Mouse (Mus musculus): ENCODE data around the gene Clasrp. TPM values are rescaled to one million over a fixed set of nuclear protein-coding genes. Genes with fewer than 3 reads are reported as not detected.
"Not testable (repeated sequence)": the region's sequence is repeated elsewhere in the genome, so short reads cannot be mapped to it uniquely, and the experiment has no call there.

The Clasrp gene
- total and polyA plus RNA-seq, 2 experiments from 2014 or later, result 74.7 to 97.4 TPM

GRCm38 (mm10) chr7:19619004-19619801 is 14.9 kb upstream of the Clasrp start:
- 4% methylated on average over 35 of the region's 35 CpGs for WGBS
- Histone ChIP-seq H3K4me3 (ENCODE audit: low read depth, low read length) (peak overlapping the region; percentile 28), H3K4me1 (ENCODE audit: insufficient read depth, low read length) (no peaks in the 10 kb centered on the region), H3K9me3 (ENCODE audit: low read length) (no peaks in the 10 kb centered on the region), H3K9ac (replicated peaks; ENCODE audit: low read length, poor library complexity, severe bottlenecking) (peak overlapping the region; percentile 36), H3K27me3 (ENCODE audit: insufficient read depth, low read length) (no peaks in the 10 kb centered on the region; the same call in 1 of the 2 replicates), H3K36me3 (ENCODE audit: insufficient read depth, low read length) (0 out of 2 replicates have a peak, but pooled peaks cover 4% of the 10 kb centered on the region), H3K4me2 (ENCODE audit: low read depth, low read length, poor library complexity, severe bottlenecking) (peak overlapping the region; percentile 42), H3K27ac (ENCODE audit: low read depth, low read length) (0 out of 2 replicates have a peak overlapping the region, but pooled peaks have one; percentile 38)
- DNase-seq (ENCODE audit: low spot score) (peak; percentile 89), ATAC-seq (ENCODE audit: low FRiP score) (peak; percentile 73)
- TF ChIP-seq CTCF (IDR thresholded peaks at IDR 0.05), result peak; percentile 92

- no peak for TF ChIP-seq CTCF (IDR thresholded peaks at IDR 0.05)
- no peak for ATAC-seq (ENCODE audit: low FRiP score)
- Histone ChIP-seq H3K9me3 (ENCODE audit: low read length) (no peaks in the 10 kb centered on the region), H3K4me2 (ENCODE audit: low read depth, low read length, poor library complexity, severe bottlenecking) (no peak overlapping the region), H3K9ac (replicated peaks; ENCODE audit: low read length, poor library complexity, severe bottlenecking) (no peak overlapping the region), H3K27ac (ENCODE audit: low read depth, low read length) (no peak overlapping the region), H3K4me3 (ENCODE audit: low read depth, low read length) (no peak overlapping the region), H3K27me3 (ENCODE audit: insufficient read depth, low read length) (no peaks in the 10 kb centered on the region; the same call in 1 of the 2 replicates), H3K36me3 (ENCODE audit: insufficient read depth, low read length) (peaks cover 9% of the 10 kb centered on the region; the same call in 1 of the 2 replicates), H3K4me1 (ENCODE audit: insufficient read depth, low read length) (no peaks in the 10 kb centered on the region)
- no peak for DNase-seq (ENCODE audit: low spot score)
- 90% methylated on average over 12 of the region's 12 CpGs for WGBS
Measured at GRCm38 (mm10) chr7:19615036-19615577, 10.8 kb upstream of the Clasrp start.

DNA sequence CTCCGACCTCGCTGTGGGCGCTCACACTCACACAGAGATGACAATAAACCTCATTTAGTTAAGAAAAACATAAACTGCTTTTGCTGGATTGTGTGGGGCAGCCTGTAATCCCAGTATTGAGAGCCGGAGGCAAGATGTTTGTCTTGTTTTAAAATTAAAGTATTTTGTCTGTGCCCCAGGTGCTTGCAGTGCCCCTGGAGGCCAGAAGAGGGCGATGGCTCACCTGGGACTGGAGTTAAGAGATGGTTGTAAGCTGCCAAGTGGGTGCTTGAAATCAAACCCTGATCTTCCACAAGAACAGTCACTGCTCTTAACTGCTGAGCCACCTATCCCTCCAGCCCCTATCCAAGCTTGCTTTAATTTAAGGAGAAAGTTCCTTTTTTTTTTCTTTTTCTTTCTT is 6.7 kb upstream of the Clasrp start:
- no peak overlapping the region for H3K4me2 ChIP-seq (ENCODE audit: low read depth, low read length, poor library complexity, severe bottlenecking)
- no peak for ATAC-seq (ENCODE audit: low FRiP score)
- H3K36me3 ChIP-seq (ENCODE audit: insufficient read depth, low read length), result peaks cover 12% of the 10 kb centered on the region; the same call in 1 of the 2 replicates
- no peaks in the 10 kb centered on the region for H3K27me3 ChIP-seq (ENCODE audit: insufficient read depth, low read length)
- 0 out of 2 replicates have a peak, but pooled peaks have one; percentile 12 for TF ChIP-seq CTCF (IDR thresholded peaks at IDR 0.05)
- H3K9me3 ChIP-seq (ENCODE audit: low read length), result no peaks in the 10 kb centered on the region
- DNase-seq (ENCODE audit: low spot score), result no peak
- no peak overlapping the region for H3K9ac ChIP-seq (replicated peaks; ENCODE audit: low read length, poor library complexity, severe bottlenecking)
- H3K4me1 ChIP-seq (ENCODE audit: insufficient read depth, low read length), result no peaks in the 10 kb centered on the region
- H3K4me3 ChIP-seq (ENCODE audit: low read depth, low read length), result no peak overlapping the region
- 78% methylated on average over 5 of the region's 5 CpGs for WGBS
- no peak overlapping the region for H3K27ac ChIP-seq (ENCODE audit: low read depth, low read length)

DNA sequence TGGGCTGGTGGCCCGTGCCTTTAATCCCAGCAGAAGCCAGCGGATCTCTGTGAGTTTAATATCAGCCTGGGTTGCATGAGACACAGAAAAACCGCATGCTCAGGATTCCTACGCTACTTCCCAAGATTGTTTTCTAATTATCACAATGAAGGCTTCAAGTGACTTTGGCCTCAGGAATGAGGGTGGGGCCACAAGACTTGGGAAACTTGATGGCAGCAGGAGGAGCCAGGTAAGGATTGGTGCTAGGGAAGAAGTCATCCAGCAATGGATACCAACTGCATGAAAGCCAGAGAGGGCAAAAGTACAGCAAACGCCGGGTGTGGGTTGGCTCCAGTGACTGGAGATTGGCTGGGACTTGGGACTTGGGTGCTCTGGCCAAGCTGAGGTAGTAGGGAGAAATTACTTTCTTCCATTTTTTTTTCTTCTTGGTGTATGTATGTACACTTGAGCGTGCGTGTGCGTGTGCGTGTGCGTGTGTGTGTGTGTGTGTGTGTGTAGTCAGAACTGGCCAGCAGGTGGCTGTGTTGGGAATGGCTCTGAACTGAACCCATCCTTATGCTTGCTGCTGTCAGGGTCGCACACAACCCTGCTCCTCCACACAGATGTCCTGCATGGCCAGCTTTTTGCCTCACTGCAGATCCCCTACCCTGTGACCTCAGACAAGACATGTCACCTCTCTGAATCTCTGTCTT is 5.5 kb upstream of the Clasrp start:
- no peaks in the 10 kb centered on the region for H3K27me3 ChIP-seq (ENCODE audit: insufficient read depth, low read length)
- no peak overlapping the region for H3K4me2 ChIP-seq (ENCODE audit: low read depth, low read length, poor library complexity, severe bottlenecking)
- peaks cover 7% of the 10 kb centered on the region; the same call in 1 of the 2 replicates for H3K36me3 ChIP-seq (ENCODE audit: insufficient read depth, low read length)
- no peak for DNase-seq (ENCODE audit: low spot score)
- no peak overlapping the region for H3K4me3 ChIP-seq (ENCODE audit: low read depth, low read length)
- no peaks in the 10 kb centered on the region for H3K9me3 ChIP-seq (ENCODE audit: low read length)
- H3K9ac ChIP-seq (replicated peaks; ENCODE audit: low read length, poor library complexity, severe bottlenecking), result no peak overlapping the region
- WGBS, result 92% methylated on average over 12 of the region's 12 CpGs
- 0 out of 2 replicates have a peak, but pooled peaks have one; percentile 19 for TF ChIP-seq CTCF (IDR thresholded peaks at IDR 0.05)
- ATAC-seq (ENCODE audit: low FRiP score), result no peak
- H3K27ac ChIP-seq (ENCODE audit: low read depth, low read length), result no peak overlapping the region
- H3K4me1 ChIP-seq (ENCODE audit: insufficient read depth, low read length), result no peaks in the 10 kb centered on the region

DNA sequence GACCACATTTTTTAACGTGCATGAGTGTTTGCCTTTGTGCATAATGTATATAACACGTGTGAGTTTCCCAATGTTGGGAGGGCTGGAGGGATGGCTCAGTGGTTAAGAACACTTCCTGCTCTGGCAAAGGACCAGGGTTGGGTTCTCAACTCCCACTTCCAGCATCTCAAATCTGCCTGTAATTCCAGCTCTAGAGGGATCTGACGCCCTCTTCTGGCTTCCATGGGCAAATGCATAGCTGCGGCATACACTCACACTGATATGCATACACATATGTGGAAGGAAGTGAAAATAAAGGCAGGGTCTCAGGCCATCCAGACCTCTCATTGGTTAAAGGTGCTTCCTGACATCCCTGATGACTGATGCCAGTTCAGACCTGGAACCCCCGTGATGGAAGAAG is 3.0 kb upstream of the Clasrp start:
- Histone ChIP-seq H3K27ac (ENCODE audit: low read depth, low read length) (no peak overlapping the region), H3K27me3 (ENCODE audit: insufficient read depth, low read length) (no peaks in the 10 kb centered on the region), H3K9ac (replicated peaks; ENCODE audit: low read length, poor library complexity, severe bottlenecking) (no peak overlapping the region), H3K9me3 (ENCODE audit: low read length) (no peaks in the 10 kb centered on the region), H3K36me3 (ENCODE audit: insufficient read depth, low read length) (peaks cover 13% of the 10 kb centered on the region), H3K4me1 (ENCODE audit: insufficient read depth, low read length) (peaks cover 9% of the 10 kb centered on the region), H3K4me2 (ENCODE audit: low read depth, low read length, poor library complexity, severe bottlenecking) (no peak overlapping the region), H3K4me3 (ENCODE audit: low read depth, low read length) (no peak overlapping the region)
- no peak for DNase-seq (ENCODE audit: low spot score)
- ATAC-seq (ENCODE audit: low FRiP score), result no peak
- no peak for TF ChIP-seq CTCF (IDR thresholded peaks at IDR 0.05)
- WGBS, result 85% methylated on average over 5 of the region's 5 CpGs

DNA sequence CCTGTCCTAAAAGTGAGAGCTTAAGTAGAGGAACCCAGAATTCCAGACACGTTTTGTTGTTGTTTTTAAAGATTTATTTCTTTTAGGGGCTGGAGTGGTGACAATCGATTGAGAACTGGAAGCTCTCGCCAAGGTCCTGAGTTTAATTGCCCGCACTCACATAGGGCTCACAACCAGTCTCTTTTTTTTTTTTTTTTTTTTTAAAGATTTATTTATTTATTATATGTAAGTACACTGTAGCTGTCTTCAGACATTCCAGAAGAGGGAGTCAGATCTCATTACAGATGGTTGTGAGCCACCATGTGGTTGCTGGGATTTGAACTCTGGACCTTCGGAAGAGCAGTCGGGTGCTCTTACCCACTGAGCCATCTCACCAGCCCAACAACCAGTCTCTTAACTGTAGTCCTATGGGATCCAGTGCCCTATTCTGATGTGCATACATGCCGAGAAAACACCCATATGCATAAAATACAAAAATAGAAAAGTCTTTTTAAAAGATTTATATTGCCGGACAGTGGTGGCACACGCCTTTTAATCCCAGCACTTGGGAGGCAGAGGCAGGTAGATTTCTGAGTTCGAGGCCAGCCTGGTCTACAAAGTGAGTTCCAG is 424 bp upstream of the Clasrp start:
- Histone ChIP-seq H3K27ac (ENCODE audit: low read depth, low read length) (peak overlapping the region; percentile 78; the same call in 1 of the 2 replicates), H3K4me1 (ENCODE audit: insufficient read depth, low read length) (peaks cover 14% of the 10 kb centered on the region), H3K36me3 (ENCODE audit: insufficient read depth, low read length) (peaks cover 16% of the 10 kb centered on the region; the same call in 1 of the 2 replicates), H3K9ac (replicated peaks; ENCODE audit: low read length, poor library complexity, severe bottlenecking) (peak overlapping the region; percentile 100; the same call in 1 of the 2 replicates), H3K4me2 (ENCODE audit: low read depth, low read length, poor library complexity, severe bottlenecking) (peak overlapping the region; percentile 93), H3K4me3 (ENCODE audit: low read depth, low read length) (peak overlapping the region; percentile 98)
- H3K9me3 ChIP-seq (ENCODE audit: low read length); DNase-seq (ENCODE audit: low spot score); H3K27me3 ChIP-seq (ENCODE audit: insufficient read depth, low read length): not testable (repeated sequence)
- ATAC-seq (ENCODE audit: low FRiP score), result peak; percentile 10; the same call in 1 of the 2 replicates
- WGBS, result 63% methylated on average over 10 of the region's 10 CpGs

Measured in midbrain, postnatal 0 days (tissue).